Mouse (Mus musculus) liver, postnatal 0 days (tissue): ENCODE results near the gene Cdk18. TPM values are rescaled to one million over a fixed set of nuclear protein-coding genes. Genes with fewer than 3 reads are reported as not detected.

Source experiments
- ATAC-seq: fragments of 200-750 bp; cut with Nextera tagmentation; 2 replicates; pipeline ENCODE4 v1.8.0; 2017; ENCODE audit warnings: mild to moderate bottlenecking, moderate library complexity
- DNase-seq: peaks from one replicate; pipeline ENCODE4 v3.0.0-alpha.2; 2016
- H3K27ac ChIP-seq: fragments of 300-500 bp; sonication (generic); 2 replicates; pipeline ENCODE4 v1.5.1; 2014; ENCODE audit warnings: antibody characterized with exemption, moderate library complexity, mild to moderate bottlenecking, low read depth
- H3K27me3 ChIP-seq: fragments of 300-500 bp; sonication (generic); 2 replicates; pipeline ENCODE4 v1.6.1; 2014; ENCODE audit warnings: low read length, control low read depth, mixed read lengths; ENCODE audit not compliant: insufficient read depth
- H3K36me3 ChIP-seq: fragments of 300-500 bp; sonication (generic); replicated peaks from 2 replicates; pipeline ENCODE4 v1.6.1; 2014; ENCODE audit warnings: mild to moderate bottlenecking, control low read depth, low read length, moderate library complexity, mixed read lengths; ENCODE audit not compliant: insufficient read depth
- H3K4me1 ChIP-seq: fragments of 300-500 bp; sonication (generic); 2 replicates; pipeline ENCODE4 v1.6.1; 2014; ENCODE audit warnings: antibody characterized with exemption, mild to moderate bottlenecking, control low read depth; ENCODE audit not compliant: insufficient read depth
- H3K4me2 ChIP-seq: fragments of 300-500 bp; sonication (generic); 2 replicates; pipeline ENCODE4 v1.6.1; 2014; ENCODE audit warnings: low read depth, mild to moderate bottlenecking, low read length, moderate library complexity, mixed read lengths
- H3K4me3 ChIP-seq: fragments of 300-500 bp; sonication (generic); 2 replicates; pipeline ENCODE4 v1.5.1; 2014; ENCODE audit warnings: low read depth, low read length
- H3K9ac ChIP-seq: fragments of 300-500 bp; sonication (generic); replicated peaks from 2 replicates; pipeline ENCODE4 v1.6.1; 2014; ENCODE audit warnings: mild to moderate bottlenecking, moderate library complexity
- H3K9me3 ChIP-seq: fragments of 300-500 bp; sonication (generic); 2 replicates; pipeline ENCODE4 v1.6.1; 2016; ENCODE audit warnings: mild to moderate bottlenecking, control low read depth, low read length, mixed read lengths
- CTCF ChIP-seq: sonication (generic); IDR thresholded peaks from 2 replicates; pipeline ENCODE4 v1.5.1; 2016; ENCODE audit warnings: antibody characterized with exemption, low read depth
- EP300 ChIP-seq: IDR thresholded peaks from 2 replicates; pipeline ENCODE4 v1.6.1; 2016; ENCODE audit warnings: antibody characterized with exemption, low read depth, mild to moderate bottlenecking
- WGBS: fragments of 180-500 bp; shearing (Covaris S2); extraction: QIAGEN DNeasy Blood & Tissue Kit; methylation state at CpG from one replicate; pipeline ENCODE4 v1.1.7; 2014; ENCODE audit not compliant: insufficient replicate concordance; 5-methylcytosine and 5-hydroxymethylcytosine counted together
- polyA plus RNA-seq: library from polyadenylated mRNA; unstranded; fragments of >200 nt; fragmentation: Nextera tagmentation; extraction: Ambion mirVana; gene quantifications from 2 replicates; pipeline ENCODE4 v1.2.1, GENCODE M21; 2015

The Cdk18 gene
- polyA plus RNA-seq, 1 experiment from 2014 or later = 3.5 TPM

DNA sequence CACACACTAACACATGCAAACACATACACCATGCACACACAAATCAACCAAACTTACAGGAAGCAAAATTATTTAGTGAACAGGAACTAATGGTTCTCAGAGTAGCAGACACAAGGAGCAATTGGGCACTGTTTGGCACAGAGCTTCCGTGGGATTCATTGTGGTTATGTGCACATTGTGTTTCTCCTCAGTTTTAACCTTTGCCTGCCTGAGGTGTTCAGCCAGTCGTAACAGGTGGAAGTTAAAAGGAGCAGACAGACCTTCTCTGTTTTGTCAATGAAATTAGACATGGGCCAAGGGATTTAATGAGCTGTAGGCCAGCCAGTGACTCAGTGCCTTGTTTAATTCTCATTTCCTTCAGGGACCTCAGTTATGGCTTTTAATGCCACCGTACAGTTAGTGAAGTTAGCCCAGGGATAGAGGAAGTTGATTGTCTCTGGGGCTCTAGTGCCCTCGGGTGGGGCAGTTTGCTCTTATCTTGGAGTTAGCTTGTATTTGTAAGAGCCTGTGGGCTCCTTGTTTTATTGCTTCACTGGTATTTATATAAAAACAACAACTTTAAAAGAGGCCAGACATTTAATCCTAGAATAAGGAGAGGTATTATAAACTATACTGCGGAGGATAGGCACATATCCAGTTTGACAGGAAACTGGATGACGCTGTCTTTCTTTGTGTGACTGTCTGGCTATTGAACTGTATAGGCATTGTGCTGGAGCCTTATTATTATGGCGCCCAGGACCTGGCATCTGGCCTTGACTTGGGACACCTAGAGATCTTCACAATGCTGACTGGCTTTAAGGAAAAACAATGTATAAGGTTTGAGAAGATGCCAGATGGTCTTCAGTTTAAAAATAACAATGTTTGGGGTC, 54.1 kb downstream of the Cdk18 start:
- H3K27me3 ChIP-seq = no peaks in the 10 kb centered on the region
- ATAC-seq (no peak), DNase-seq (no peak)
- 40% methylated on average over 7 of the region's 7 CpGs for WGBS
- H3K36me3 ChIP-seq = no peaks in the 10 kb centered on the region
- no peak overlapping the region for H3K4me3 ChIP-seq
- no peak overlapping the region for H3K9ac ChIP-seq
- H3K9me3 ChIP-seq = no peaks in the 10 kb centered on the region
- no peak overlapping the region for H3K4me2 ChIP-seq
- no peaks in the 10 kb centered on the region for H3K4me1 ChIP-seq
- H3K27ac ChIP-seq = no peak overlapping the region
- TF ChIP-seq CTCF (no peak), EP300 (no peak)

DNA sequence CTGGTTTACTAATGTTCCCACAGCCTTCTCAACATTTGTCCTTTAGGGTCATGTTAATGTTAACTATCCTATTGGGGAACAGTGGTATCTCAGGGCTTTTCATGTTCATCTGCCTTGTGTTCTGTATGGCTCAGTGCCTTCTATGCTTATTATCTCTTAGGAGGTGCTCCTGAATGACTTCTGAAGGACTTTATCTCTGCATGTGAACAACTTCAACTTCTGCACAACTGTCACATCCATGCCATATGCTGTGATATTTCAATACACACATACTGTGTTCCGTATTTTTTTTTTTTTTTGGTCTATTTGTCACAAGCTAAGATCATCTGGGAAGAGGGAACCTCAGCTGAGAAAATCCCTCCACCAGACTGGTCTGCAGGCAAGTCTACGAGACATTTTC, 61.1 kb downstream of the Cdk18 start:
- Histone ChIP-seq H3K27me3 (no peaks in the 10 kb centered on the region), H3K4me1 (no peaks in the 10 kb centered on the region), H3K9ac (no peak overlapping the region), H3K27ac (no peak overlapping the region), H3K4me3 (no peak overlapping the region), H3K9me3 (no peaks in the 10 kb centered on the region), H3K36me3 (no peaks in the 10 kb centered on the region), H3K4me2 (no peak overlapping the region)
- no peak for TF ChIP-seq EP300
- no peak for TF ChIP-seq CTCF
- DNase-seq (no peak), ATAC-seq (no peak)
- WGBS = 59% methylated on average over 2 of the region's 2 CpGs

DNA sequence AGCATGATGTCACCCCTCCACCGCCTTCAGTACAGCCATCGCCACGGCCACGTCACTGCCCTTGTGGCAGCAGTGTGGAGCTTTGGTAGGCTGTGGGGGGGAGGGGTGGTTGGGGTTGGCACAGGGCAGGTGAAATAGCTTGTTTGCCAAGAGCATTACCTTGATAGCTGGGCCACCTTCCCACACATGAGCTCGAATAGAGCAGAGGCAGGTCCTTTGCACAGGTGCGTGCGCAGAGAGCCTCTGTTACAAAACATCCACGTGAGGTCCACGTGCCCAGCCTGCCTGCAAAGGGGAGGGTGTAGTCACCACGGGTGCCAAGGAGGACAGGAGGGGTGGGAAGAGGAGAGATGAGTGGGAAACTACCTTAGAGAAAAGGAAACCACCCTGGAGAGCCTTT, 63.9 kb downstream of the Cdk18 start:
- no peak overlapping the region for H3K9ac ChIP-seq
- H3K4me3 ChIP-seq = no peak overlapping the region
- DNase-seq = peak; percentile 11
- no peak for ATAC-seq
- H3K4me1 ChIP-seq = no peaks in the 10 kb centered on the region
- H3K4me2 ChIP-seq = no peak overlapping the region
- H3K27me3 ChIP-seq = no peaks in the 10 kb centered on the region
- H3K9me3 ChIP-seq = no peaks in the 10 kb centered on the region
- H3K27ac ChIP-seq = no peak overlapping the region
- H3K36me3 ChIP-seq = no peaks in the 10 kb centered on the region
- TF ChIP-seq EP300 (no peak), CTCF (no peak)
- 78% methylated on average over 10 of the region's 10 CpGs for WGBS

DNA sequence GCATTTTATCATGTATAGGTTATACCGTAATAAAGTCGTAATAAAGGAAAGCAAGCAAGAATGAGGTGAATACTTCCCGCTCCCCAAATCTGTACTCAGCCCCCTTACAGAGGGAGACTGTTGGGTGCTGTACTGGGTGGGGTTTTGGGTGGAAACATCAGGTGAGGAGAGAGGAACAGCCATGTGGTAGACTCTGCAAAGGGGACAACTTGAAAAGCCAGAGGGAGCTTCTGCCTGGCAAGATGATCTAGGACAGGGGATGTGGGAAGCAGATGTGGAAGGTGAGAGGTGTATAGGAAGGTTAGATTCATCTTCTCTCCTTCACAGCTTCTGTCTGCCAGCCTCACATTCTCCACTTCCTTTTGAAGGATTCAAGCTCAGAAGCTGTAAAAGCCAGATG, 68.8 kb downstream of the Cdk18 start:
- Histone ChIP-seq H3K27ac (no peak overlapping the region), H3K9ac (no peak overlapping the region), H3K27me3 (peaks cover 41% of the 10 kb centered on the region), H3K9me3 (no peaks in the 10 kb centered on the region), H3K4me3 (no peak overlapping the region), H3K4me1 (peaks cover 9% of the 10 kb centered on the region), H3K36me3 (no peaks in the 10 kb centered on the region), H3K4me2 (no peak overlapping the region)
- DNase-seq = no peak
- WGBS = 83% methylated on average over 3 of the region's 3 CpGs
- TF ChIP-seq EP300 (no peak), CTCF (no peak)
- ATAC-seq = no peak

DNA sequence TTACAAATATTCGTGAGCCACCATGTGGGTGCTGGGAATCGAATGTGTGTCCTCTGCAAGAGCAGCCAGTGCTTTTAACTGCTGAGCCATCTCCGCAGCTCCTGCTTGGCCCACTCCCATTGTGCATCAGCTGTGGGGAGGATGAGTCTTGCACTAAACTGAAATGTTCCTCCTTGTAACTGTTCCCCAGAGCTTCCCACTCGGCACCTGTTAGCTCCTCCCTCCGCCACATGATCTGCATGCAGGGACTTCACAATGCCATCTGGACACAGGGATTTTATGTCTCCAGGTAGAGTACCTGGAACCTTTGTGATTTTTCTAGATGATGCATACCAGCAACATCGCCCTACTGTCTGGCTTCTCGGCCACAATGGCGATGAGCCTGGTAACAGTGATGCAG, 70.0 kb downstream of the Cdk18 start:
- TF ChIP-seq EP300 (no peak), CTCF (no peak)
- WGBS = 80% methylated on average over 8 of the region's 8 CpGs

DNA sequence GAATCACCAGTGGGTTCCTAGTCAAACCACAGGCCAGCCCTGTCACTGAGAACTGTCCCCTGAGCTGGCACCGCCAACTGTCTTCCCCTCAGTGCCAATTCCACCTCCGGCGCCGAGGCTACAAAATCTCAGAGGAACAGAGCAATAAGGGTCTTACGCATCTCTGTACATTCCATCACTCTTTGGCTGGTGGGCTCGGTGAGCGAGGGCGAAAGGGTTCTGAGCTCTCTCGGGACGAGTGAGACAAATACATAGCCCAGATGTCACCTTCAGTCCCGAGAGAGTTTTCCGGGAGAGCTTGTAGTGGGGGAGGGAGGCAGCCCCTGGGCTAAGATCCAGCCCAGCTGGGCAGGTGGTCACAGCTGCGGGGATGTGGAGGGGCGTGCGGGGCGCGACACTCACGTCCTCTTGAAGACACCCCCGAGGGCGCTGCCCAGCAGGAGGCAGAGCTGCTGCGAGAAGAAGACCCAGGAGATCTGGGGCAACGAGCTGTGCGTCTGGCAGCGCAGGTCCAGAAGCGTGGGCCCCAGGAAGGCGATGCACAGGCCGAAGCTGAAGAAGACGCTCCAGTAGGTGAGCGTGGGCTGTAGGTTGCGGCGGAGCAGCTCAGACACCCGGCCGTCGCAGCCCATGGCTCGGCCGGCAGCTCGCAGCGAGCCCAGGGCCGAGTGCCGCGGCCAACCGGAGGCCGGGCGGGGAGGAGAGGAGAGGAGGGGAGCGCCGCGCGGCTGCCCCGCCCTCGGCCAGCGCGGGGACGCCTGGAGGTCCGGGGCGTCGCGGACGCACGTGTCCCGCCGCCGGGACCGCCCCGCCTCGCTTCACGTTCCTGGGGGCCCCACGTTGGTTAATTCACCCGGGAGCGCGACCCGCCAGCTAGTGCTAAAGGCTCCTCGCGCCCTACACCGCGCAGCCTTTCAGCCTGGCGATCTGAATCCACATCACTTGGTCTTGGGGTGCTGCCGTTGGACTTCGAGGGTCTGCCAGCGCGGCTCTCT, 71.9 kb downstream of the Cdk18 start, which contains the start of gene Mfsd4a:
Gene Mfsd4a, minus strand, starts transcription at position 802 of the 995 bp plus-strand sequence.
- WGBS = 4% methylated on average over 62 of the region's 80 CpGs
- Histone ChIP-seq H3K9ac (peak within 1 kb of the TSS; percentile 32), H3K4me3 (peak within 1 kb of the TSS; percentile 46), H3K4me1 (peaks cover 9% of the 10 kb centered on the region), H3K36me3 (no peaks in the 10 kb centered on the region), H3K27me3 (peaks cover 48% of the 10 kb centered on the region), H3K9me3 (no peaks in the 10 kb centered on the region), H3K27ac (no peak within 1 kb of the TSS), H3K4me2 (peak within 1 kb of the TSS; percentile 73)
- DNase-seq (peak; percentile 41), ATAC-seq (peak; percentile 67)
- peak; percentile 50 for TF ChIP-seq CTCF
- TF ChIP-seq EP300 = no peak

More for the DNA sequence above, 70.0 kb downstream of the Cdk18 start:
- peaks cover 48% of the 10 kb centered on the region for H3K27me3 ChIP-seq
- H3K36me3 ChIP-seq = no peaks in the 10 kb centered on the region
- ATAC-seq (no peak), DNase-seq (no peak)
- H3K4me1 ChIP-seq = peaks cover 9% of the 10 kb centered on the region
- H3K4me2 ChIP-seq = no peak overlapping the region
- no peak overlapping the region for H3K4me3 ChIP-seq
- H3K27ac ChIP-seq = no peak overlapping the region
- no peak overlapping the region for H3K9ac ChIP-seq
- no peaks in the 10 kb centered on the region for H3K9me3 ChIP-seq
